Mouse (Mus musculus): ENCODE data around the gene Stat4. TPM values are rescaled to one million over a fixed set of nuclear protein-coding genes. Genes with fewer than 3 reads are reported as not detected.

Gene Stat4
- polyA plus RNA-seq (2017; shearing (Covaris generic)): 100 to 1,000 TPM; 138 to 159 TPM

GRCm38 (mm10) chr1:51986848-51987247 lies at the start of gene Stat4:
TSS of gene Stat4 (plus strand) at chr1:51987148.

GRCm38 (mm10) chr1:52118860-52119591 lies 132.1 kb downstream of the Stat4 start, which contains the start of gene Stat1:
TSS of gene Stat1 (plus strand) at chr1:52119440.

Other genes with a start within 250 kb of the Stat4 start
- 1 to 10 TPM in 1 of 2 experiments, under 1 TPM in 1; 0.40 to 6.5 TPM for gene Myo1b, start 71.1 kb upstream of the Stat4 start, polyA plus RNA-seq (2017; shearing (Covaris generic))
- gene Stat1, start 132.3 kb downstream of the Stat4 start, polyA plus RNA-seq (2017; shearing (Covaris generic)): 100 to 1,000 TPM; 705 to 917 TPM
- 100 to 1,000 TPM; 160 to 205 TPM for gene Gls, start 246.1 kb downstream of the Stat4 start, polyA plus RNA-seq (2017; shearing (Covaris generic))

Measured in inflammation-experienced regulatory T-cells (primary cell).